Mouse (Mus musculus): ENCODE data around the gene Epb41l2.

The Epb41l2 gene

GRCm38 (mm10) chr10:25436703-25437401 lies 77.3 kb downstream of the Epb41l2 start:
- DNase-seq (ENCODE audit: low spot score) = no peak

GRCm38 (mm10) chr10:25437586-25438298 lies 78.1 kb downstream of the Epb41l2 start:
- DNase-seq (ENCODE audit: low spot score) = no peak

GRCm38 (mm10) chr10:25438299-25438680 lies 78.7 kb downstream of the Epb41l2 start:
- no peak for DNase-seq (ENCODE audit: low spot score)

DNA sequence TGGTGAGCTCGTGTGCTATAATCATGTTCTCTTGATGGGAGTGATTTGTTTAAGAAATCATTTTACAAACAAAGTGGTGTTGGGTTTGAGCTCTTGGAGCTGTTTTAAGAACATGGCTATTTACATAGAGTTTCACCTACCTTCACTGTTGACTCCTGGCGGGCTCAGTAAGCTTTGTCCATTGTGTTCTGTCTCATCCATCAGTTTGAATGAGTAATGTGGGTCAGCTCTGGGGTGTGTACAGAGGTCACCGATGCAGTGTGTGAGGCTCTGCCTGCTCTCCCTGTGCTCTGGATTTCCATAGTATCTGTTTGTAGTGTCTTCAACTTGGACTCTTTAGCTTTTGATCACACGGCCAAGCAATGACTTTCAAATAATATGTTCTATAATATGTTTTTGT lies 79.6 kb downstream of the Epb41l2 start:
- DNase-seq (ENCODE audit: low spot score) = no peak

- DNase-seq (ENCODE audit: low spot score) = no peak
Measured at GRCm38 (mm10) chr10:25439856-25440255, 80.3 kb downstream of the Epb41l2 start.

- no peak for DNase-seq (ENCODE audit: low spot score)
Measured at GRCm38 (mm10) chr10:25441405-25441804, 81.8 kb downstream of the Epb41l2 start.

DNA sequence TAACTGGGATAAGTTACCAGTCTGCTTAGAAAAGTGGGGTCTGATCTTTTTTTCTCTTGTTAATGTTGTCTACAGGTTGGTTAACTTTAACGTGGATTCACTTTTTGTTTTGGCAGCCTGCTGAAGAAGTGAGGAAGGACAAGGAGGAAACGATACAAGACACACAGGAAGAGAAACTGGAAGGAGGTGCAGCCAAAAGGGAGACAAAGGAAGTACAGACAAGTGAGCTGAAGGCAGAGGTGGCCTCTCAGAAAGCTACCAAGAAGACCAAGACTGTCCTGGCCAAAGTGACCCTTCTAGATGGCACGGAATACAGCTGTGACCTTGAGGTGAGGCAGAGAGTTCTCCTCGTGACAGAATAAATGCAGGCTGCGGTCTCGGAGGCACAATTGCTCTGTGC lies 84.0 kb downstream of the Epb41l2 start:
- no peak for DNase-seq (ENCODE audit: low spot score)

- no peak for DNase-seq (ENCODE audit: low spot score)
Measured at GRCm38 (mm10) chr10:25444198-25444783, 84.7 kb downstream of the Epb41l2 start.

DNA sequence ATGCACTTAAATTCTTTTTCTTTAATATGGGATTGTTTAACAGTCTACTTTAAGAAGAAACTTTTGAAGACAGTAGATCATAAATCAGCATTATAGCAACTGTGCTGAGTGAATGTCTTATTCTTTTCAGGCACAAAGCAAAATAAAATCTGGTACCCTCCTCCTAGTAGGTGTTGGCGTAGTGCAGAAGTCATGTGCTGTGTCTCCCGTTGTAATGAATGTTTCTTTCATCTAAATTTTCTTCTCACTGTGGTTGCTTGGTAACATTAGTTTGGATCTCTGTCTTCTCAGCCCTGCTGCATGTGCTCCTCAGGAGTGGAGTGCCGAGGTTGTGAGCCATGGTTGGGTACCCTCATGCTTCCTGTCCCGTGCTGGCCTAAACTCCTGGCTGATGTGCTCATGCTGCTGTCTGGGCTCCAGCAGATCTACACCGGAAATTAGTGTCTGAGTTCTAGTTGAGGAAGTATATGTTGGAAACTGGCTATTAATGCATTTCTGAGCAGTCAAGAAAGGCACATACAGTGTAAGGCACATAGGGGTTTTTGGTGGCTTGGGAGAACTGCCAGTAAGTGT lies 87.4 kb downstream of the Epb41l2 start:
- DNase-seq (ENCODE audit: low spot score) = peak; percentile 5

DNA sequence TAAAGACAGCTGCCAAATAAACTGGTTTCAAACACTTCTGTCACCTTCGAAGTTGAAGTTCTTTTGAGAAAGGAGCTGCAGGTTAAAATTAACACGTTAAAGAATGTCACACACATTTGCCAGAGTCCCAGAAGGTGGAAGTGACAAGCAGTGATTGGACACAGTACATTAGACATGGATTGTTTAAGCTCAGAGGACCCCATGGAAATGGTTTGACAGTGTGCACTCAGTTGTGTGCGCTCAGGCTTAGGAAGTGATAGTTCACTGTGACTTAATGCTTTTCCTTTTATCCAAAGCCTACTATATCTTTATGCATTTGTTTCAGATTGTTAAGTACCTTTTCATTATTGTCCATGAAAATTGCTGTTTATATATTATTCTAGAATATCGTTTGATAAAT lies 89.1 kb downstream of the Epb41l2 start:
- DNase-seq (ENCODE audit: low spot score) = no peak

DNA sequence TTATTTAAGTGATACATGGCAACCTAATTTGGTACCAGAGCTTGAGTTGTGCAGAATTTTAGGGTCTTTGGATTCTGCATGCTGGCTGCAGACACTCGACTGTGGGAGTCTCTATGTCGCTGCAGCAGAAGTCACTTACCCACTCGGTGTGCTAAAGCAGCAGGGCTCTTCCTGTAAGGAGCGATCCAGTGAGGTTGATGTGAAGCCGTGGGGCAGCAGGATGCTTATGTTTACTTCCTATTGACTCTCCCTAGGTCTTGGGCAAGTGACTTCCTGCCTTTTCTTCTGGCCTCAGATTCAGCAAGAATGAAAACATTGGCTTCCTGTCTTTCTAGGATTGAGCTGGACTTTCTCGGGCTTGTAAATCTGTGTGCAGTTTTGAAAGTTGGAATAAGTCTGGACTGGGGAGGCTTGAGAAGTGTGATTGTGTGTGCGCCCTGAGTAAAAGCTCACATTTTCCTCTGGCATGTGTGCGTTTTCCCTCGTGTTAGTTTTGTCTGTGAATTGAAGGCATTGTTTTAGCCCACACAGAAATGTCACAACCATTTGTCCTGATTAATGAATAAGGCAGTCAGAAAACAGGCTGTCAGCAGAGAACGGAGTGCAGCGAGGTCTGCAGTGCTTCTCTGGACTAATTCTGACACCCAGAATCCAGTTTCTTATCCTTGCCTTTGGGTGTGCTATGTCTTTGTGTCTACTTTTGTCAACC lies 89.9 kb downstream of the Epb41l2 start:
- DNase-seq (ENCODE audit: low spot score) = peak; percentile 6

DNA sequence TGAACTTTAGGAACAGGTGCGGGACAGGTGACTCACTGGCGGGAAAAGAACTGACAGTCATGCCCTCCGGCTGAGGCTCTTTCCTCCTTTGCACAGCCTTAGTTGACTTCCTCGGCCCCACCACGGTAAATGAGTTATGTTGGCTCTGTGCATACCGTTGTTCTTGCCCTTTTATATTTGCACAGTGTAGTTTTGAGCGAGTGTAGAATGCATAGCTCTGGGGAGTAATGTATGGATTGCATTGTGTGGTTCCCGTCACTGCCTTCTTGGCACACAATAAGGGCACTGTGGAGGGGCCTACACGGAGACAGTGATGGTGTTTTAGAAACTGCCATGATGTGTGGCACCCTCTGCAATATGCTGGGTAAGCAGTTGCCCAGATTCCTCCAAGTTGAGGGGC lies 93.6 kb downstream of the Epb41l2 start:
- no peak for DNase-seq (ENCODE audit: low spot score)

GRCm38 (mm10) chr10:25453772-25454171 lies 94.2 kb downstream of the Epb41l2 start:
- no peak for DNase-seq (ENCODE audit: low spot score)

GRCm38 (mm10) chr10:25457118-25457517 lies 97.5 kb downstream of the Epb41l2 start:
- DNase-seq (ENCODE audit: low spot score) = peak; percentile 13

DNA sequence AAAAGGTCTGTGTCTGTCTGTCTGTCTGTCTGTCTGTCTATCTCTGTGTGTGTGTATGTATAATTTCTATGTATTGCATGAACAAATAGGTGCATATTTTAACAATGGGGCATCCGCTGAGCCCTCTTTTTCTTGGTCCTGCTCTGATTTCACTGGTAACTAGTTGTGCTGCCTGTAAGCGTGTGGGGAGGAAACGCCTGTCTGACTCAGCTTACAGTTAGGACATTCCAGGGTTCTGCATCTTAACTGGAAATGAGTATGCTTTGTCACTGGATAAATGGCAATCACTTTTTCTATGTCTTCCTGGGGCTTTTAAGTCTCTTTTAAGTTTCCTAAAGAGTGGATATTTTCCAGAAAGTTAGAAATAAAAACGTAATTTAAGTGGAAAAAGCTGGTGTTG lies 98.4 kb downstream of the Epb41l2 start:
- DNase-seq (ENCODE audit: low spot score) = no peak

DNA sequence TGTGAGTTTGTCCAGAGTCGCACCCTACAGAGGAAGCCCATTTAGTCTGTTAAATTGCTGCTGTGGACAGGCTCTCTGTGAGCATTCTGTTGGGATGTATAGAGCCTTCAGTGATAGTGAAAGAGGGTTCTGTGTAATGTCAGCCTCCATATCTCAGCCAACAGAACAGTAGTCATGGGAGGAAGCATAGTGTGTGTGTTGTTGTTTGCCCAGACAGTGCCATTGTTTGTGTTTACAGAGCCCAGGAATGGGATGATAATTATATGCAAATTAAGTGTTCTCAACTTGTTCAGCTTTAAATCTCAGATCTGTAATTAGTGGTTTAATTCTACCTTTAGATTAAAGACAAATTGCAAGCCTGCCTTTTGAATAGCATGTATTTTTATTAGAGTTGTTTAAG lies 102.2 kb downstream of the Epb41l2 start:
- no peak for DNase-seq (ENCODE audit: low spot score)

GRCm38 (mm10) chr10:25462669-25463068 lies 103.1 kb downstream of the Epb41l2 start:
- no peak for DNase-seq (ENCODE audit: low spot score)

DNA sequence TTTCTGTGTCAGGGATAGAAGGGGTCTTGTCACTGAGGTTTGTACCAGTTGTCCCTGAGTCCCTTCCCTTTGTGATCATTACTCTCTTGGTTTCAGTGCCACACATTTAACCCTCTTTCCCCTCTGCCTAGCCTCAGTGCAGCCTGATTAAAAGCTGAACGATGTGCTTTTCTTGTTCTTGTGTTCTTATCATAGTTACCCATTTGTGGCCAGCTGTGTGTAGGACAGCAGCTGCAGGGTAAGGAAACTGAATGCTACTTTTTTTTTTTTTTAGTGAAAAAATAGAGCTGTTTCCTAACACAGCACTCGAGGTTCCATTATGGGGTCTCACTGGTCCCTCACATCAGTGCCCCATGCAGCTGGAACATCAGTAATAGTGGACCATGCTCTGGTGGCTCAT lies 106.9 kb downstream of the Epb41l2 start:
- DNase-seq (ENCODE audit: low spot score) = no peak

- no peak for DNase-seq (ENCODE audit: low spot score)
Measured at GRCm38 (mm10) chr10:25471944-25472343, 112.3 kb downstream of the Epb41l2 start.

DNA sequence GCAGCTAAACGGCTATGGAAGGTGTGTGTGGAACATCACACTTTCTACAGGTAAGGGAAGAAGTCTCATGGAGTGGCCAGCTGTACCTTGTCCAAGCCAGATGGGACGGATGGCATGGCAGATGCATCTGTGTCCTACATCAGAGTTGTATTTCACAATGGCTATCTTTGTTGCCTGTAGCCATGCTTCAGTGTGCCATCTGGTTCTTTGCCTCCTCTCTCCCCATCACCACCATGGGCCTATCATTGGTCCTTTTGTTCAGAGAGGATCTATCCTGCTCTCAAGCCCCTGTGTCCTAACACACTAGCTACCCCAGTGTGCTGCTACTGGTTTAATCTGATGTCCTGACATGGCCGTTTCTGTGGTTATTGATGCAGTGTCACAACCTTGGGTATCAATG lies 120.1 kb downstream of the Epb41l2 start:
- DNase-seq (ENCODE audit: low spot score) = no peak

GRCm38 (mm10) chr10:25482791-25483190 lies 123.2 kb downstream of the Epb41l2 start:
- no peak for DNase-seq (ENCODE audit: low spot score)

DNA sequence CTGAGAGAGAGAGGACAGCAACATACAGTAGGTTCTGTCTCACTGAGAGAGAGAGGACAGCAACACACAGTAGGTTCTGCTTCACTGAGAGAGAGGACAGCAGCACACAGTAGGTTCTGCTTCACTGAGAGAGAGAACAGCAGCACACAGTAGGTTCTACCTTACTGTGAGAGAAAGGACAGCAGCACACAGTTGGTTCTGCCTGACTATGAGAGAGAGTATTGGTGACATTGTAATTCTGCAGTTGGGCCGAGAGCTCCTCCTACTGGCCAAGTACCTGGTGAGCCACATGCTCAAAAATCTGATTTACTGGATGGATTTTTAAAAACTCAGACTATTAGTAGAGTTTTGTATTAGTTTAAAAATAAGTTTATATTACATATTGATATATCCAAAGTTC lies 128.9 kb downstream of the Epb41l2 start:
- peak; percentile 27 for DNase-seq (ENCODE audit: low spot score)
